Mouse (Mus musculus) liver, adult 2 months (tissue): Measurements from ENCODE around the gene Ahcyl1.

Experiments
- CTCF ChIP-seq: fragments of 200-500 bp; IDR thresholded peaks from 2 replicates; pipeline ENCODE4 v1.5.1; 2011; ENCODE audit warnings: low read depth, low read length, control low read depth
- POLR2A ChIP-seq: fragments of 200-500 bp; IDR thresholded peaks from 2 replicates; pipeline ENCODE4 v1.6.1; 2011; ENCODE audit warnings: low read length, control low read depth; ENCODE audit not compliant: insufficient read depth; ENCODE audit errors: extremely low read depth

DNA sequence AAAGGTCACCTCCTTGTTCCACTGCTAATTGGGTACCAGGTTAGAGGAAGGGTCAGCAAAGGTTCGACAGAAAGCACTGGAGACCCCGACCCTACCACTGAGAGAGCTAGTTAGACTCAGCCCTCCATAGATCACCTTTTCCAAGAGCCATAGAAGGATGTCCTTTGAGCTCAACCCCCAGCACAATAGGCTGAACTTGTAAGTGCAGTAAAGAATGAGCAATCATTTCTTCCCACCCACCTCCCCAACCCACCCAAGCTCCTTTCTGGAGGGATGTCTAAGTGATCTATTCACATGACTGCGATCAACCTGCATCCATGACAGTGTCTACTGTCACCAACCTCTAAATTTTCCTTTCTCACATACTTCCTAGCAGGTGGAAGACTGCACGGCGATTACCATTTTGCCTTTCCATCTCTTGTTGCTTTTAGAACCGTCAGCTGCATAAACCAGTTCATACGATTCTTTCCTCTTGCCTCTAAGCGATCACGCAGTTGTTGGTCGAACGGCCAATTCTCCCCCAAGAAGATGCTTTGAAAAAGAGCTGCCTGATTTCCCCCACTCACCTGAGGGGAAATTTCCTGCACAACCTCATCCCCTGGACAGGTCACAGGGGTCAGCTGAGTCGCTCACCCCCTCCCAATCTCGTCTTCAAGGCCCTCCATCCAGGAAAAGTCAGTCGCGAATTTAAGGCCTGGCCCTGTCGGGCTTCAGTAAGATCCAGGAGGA lies 977 bp downstream of the Ahcyl1 start:
- no peak for TF ChIP-seq CTCF
- TF ChIP-seq POLR2A: no peak
